Mouse (Mus musculus): Measurements from ENCODE around the gene Tnfaip8l1. TPM values are rescaled to one million over a fixed set of nuclear protein-coding genes. Genes with fewer than 3 reads are reported as not detected.

The Tnfaip8l1 gene
- polyA plus RNA-seq, 1 experiment from 2014 or later, result 12.7 TPM

GRCm38 (mm10) chr17:56219251-56219650 is 57.0 kb downstream of the Tnfaip8l1 start:
- Histone ChIP-seq H3K27me3 (ENCODE audit: control insufficient read depth, insufficient read depth, low read length) (no peaks in the 10 kb centered on the region), H3K4me3 (ENCODE audit: low read depth, low read length) (peak overlapping the region; percentile 97), H3K9me3 (replicated peaks; ENCODE audit: control insufficient read depth, low read length) (no peaks in the 10 kb centered on the region), H3K9ac (replicated peaks; ENCODE audit: low read length) (peak overlapping the region; percentile 88), H3K36me3 (replicated peaks; ENCODE audit: control insufficient read depth, insufficient read depth, low read depth, low read length) (no peaks in the 10 kb centered on the region), H3K27ac (replicated peaks; ENCODE audit: low read depth, low read length) (no peak overlapping the region; the same call in 1 of the 2 replicates), H3K4me2 (ENCODE audit: low read depth, low read length) (peak overlapping the region; percentile 76), H3K4me1 (ENCODE audit: control insufficient read depth, insufficient read depth, low read length) (peaks cover 5% of the 10 kb centered on the region; the same call in 1 of the 2 replicates)
- DNase-seq (ENCODE audit: low spot score) (no peak), ATAC-seq (replicated peaks; ENCODE audit: insufficient number of reproducible peaks, low FRiP score, low TSS enrichment, low read depth) (no peak; the same call in 1 of the 2 replicates)
- 41% methylated on average over 12 of the region's 12 CpGs for WGBS

GRCm38 (mm10) chr17:56219805-56220204 is 57.5 kb downstream of the Tnfaip8l1 start:
- Histone ChIP-seq H3K9ac (replicated peaks; ENCODE audit: low read length) (no peak overlapping the region), H3K4me1 (ENCODE audit: control insufficient read depth, insufficient read depth, low read length) (peaks cover 5% of the 10 kb centered on the region; the same call in 1 of the 2 replicates), H3K4me3 (ENCODE audit: low read depth, low read length) (no peak overlapping the region), H3K36me3 (replicated peaks; ENCODE audit: control insufficient read depth, insufficient read depth, low read depth, low read length) (no peaks in the 10 kb centered on the region), H3K9me3 (replicated peaks; ENCODE audit: control insufficient read depth, low read length) (no peaks in the 10 kb centered on the region), H3K27ac (replicated peaks; ENCODE audit: low read depth, low read length) (no peak overlapping the region), H3K27me3 (ENCODE audit: control insufficient read depth, insufficient read depth, low read length) (no peaks in the 10 kb centered on the region), H3K4me2 (ENCODE audit: low read depth, low read length) (no peak overlapping the region)
- DNase-seq (ENCODE audit: low spot score) (no peak), ATAC-seq (replicated peaks; ENCODE audit: insufficient number of reproducible peaks, low FRiP score, low TSS enrichment, low read depth) (no peak)
- 58% methylated on average over 3 of the region's 3 CpGs for WGBS

Small RNA genes lying within 50 kb of the gene (microRNA-seq; reads per million reads assigned to microRNA genes)
- gene Gm44397 (ENCODE audit: borderline number of aligned reads), result not detected

Other genes with a start within 250 kb of the Tnfaip8l1 start
- 6.2 and 6.9 TPM in 2 replicates for gene Zfp119b, start 213.0 kb upstream of the Tnfaip8l1 start, polyA plus RNA-seq (2014; fragmentation: Nextera tagmentation; extraction: Ambion mirVana)
- gene Ebi3, start 209.8 kb upstream of the Tnfaip8l1 start, polyA plus RNA-seq (2014; fragmentation: Nextera tagmentation; extraction: Ambion mirVana), result 1.8 and 2.2 TPM in 2 replicates
- gene Yju2, start 203.4 kb upstream of the Tnfaip8l1 start, polyA plus RNA-seq (2014; fragmentation: Nextera tagmentation; extraction: Ambion mirVana), result 18.5 and 18.9 TPM in 2 replicates
- gene Shd, start 192.0 kb upstream of the Tnfaip8l1 start, polyA plus RNA-seq (2014; fragmentation: Nextera tagmentation; extraction: Ambion mirVana), result 32.9 and 37.4 TPM in 2 replicates
- 36.6 and 43.0 TPM in 2 replicates for gene Fsd1, start 176.0 kb upstream of the Tnfaip8l1 start, polyA plus RNA-seq (2014; fragmentation: Nextera tagmentation; extraction: Ambion mirVana)
- gene Stap2, start 156.9 kb upstream of the Tnfaip8l1 start, polyA plus RNA-seq (2014; fragmentation: Nextera tagmentation; extraction: Ambion mirVana), result 6.1 and 6.6 TPM in 2 replicates
- gene Mpnd, start 156.8 kb upstream of the Tnfaip8l1 start, polyA plus RNA-seq (2014; fragmentation: Nextera tagmentation; extraction: Ambion mirVana), result 135 and 142 TPM in 2 replicates
- 119 and 132 TPM in 2 replicates for gene Sh3gl1, start 125.8 kb upstream of the Tnfaip8l1 start, polyA plus RNA-seq (2014; fragmentation: Nextera tagmentation; extraction: Ambion mirVana)
- gene Chaf1a, start 122.0 kb upstream of the Tnfaip8l1 start, polyA plus RNA-seq (2014; fragmentation: Nextera tagmentation; extraction: Ambion mirVana), result 24.5 and 26.6 TPM in 2 replicates
- 40.9 and 43.1 TPM in 2 replicates for gene Ubxn6, start 87.4 kb upstream of the Tnfaip8l1 start, polyA plus RNA-seq (2014; fragmentation: Nextera tagmentation; extraction: Ambion mirVana)
- gene Hdgfl2, start 82.8 kb upstream of the Tnfaip8l1 start, polyA plus RNA-seq (2014; fragmentation: Nextera tagmentation; extraction: Ambion mirVana), result 101 and 106 TPM in 2 replicates
- gene Plin4, start 52.7 kb upstream of the Tnfaip8l1 start, polyA plus RNA-seq (2014; fragmentation: Nextera tagmentation; extraction: Ambion mirVana), result 0.08 TPM in 1 of 2 replicates, not detected in the other
- gene Plin5, start 44.9 kb upstream of the Tnfaip8l1 start, polyA plus RNA-seq (2014; fragmentation: Nextera tagmentation; extraction: Ambion mirVana), result 0.10 and 0.31 TPM in 2 replicates
- gene Lrg1, start 40.5 kb upstream of the Tnfaip8l1 start, polyA plus RNA-seq (2014; fragmentation: Nextera tagmentation; extraction: Ambion mirVana), result not detected in 2 replicates
- 1.1 and 1.6 TPM in 2 replicates for gene Sema6b, start 22.1 kb upstream of the Tnfaip8l1 start, polyA plus RNA-seq (2014; fragmentation: Nextera tagmentation; extraction: Ambion mirVana)
- 48.5 and 60.5 TPM in 2 replicates for gene Mydgf, start 21.4 kb downstream of the Tnfaip8l1 start, polyA plus RNA-seq (2014; fragmentation: Nextera tagmentation; extraction: Ambion mirVana)
- gene Dpp9, start 56.4 kb downstream of the Tnfaip8l1 start, polyA plus RNA-seq (2014; fragmentation: Nextera tagmentation; extraction: Ambion mirVana), result 23.7 and 33.1 TPM in 2 replicates
- 10.1 and 11.6 TPM in 2 replicates for gene Fem1a, start 94.3 kb downstream of the Tnfaip8l1 start, polyA plus RNA-seq (2014; fragmentation: Nextera tagmentation; extraction: Ambion mirVana)
- gene Ticam1, start 114.3 kb downstream of the Tnfaip8l1 start, polyA plus RNA-seq (2014; fragmentation: Nextera tagmentation; extraction: Ambion mirVana), result 2.9 and 3.6 TPM in 2 replicates
- 33.0 and 48.5 TPM in 2 replicates for gene Plin3, start 130.4 kb downstream of the Tnfaip8l1 start, polyA plus RNA-seq (2014; fragmentation: Nextera tagmentation; extraction: Ambion mirVana)
- not detected in 2 replicates for gene Arrdc5, start 137.8 kb downstream of the Tnfaip8l1 start, polyA plus RNA-seq (2014; fragmentation: Nextera tagmentation; extraction: Ambion mirVana)
- gene Uhrf1, start 140.8 kb downstream of the Tnfaip8l1 start, polyA plus RNA-seq (2014; fragmentation: Nextera tagmentation; extraction: Ambion mirVana), result 118 and 119 TPM in 2 replicates
- gene Kdm4b, start 163.6 kb downstream of the Tnfaip8l1 start, polyA plus RNA-seq (2014; fragmentation: Nextera tagmentation; extraction: Ambion mirVana), result 27.3 and 28.2 TPM in 2 replicates